Mouse (Mus musculus): ENCODE measurements around the gene Tprn.

DNA sequence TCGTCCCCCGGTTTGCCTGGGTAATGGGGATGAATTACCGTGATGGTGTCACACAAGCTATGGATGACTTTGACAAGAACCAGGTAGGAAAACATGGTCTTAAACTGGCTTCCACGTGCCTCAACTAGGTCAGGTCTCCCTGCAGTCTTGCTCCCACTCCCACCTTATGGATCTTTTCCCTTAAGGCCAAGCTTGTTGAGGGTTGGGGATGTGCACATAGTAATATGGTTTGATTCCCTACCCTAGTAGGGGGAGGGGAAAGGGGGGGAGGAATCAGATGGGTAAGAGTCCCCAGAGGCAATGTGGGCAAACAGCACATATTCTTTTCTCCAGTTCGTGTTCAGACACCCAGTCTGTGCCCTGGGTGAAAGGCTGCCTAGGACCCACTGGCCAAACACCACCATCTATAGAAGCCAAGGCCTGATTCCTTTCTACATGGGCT, 41.1 kb upstream of the Tprn start:
- no peak for TF ChIP-seq CTCF (IDR thresholded peaks at IDR 0.05; ENCODE audit: low read depth, low read length)
- TF ChIP-seq POLR2A (IDR thresholded peaks at IDR 0.05; ENCODE audit: borderline replicate concordance, low read depth, low read length): no peak
